Mouse (Mus musculus): Measurements from ENCODE around the gene Gtf2a1l.

Gtf2a1l gene

DNA sequence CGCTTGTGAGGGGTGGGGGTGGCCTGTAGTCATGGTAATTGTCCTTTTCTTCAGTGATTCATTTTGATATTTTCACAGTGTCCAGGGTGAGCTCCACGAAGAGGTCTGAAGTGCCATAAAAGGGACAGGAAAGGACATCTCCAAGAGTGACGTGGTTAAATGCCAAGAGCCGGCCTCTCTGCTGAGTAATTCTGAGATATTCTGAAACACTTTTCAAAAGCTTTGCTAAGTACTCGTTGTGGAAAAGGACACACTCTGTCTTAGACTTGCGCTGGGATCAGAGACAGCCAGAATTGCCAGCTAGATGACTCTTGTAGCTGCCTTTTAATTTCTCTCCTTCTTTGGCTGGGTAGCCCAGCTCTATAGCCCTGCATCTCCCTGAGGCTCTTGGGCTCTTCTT is 9.9 kb upstream of the Gtf2a1l start:
- DNase-seq, result no peak

DNA sequence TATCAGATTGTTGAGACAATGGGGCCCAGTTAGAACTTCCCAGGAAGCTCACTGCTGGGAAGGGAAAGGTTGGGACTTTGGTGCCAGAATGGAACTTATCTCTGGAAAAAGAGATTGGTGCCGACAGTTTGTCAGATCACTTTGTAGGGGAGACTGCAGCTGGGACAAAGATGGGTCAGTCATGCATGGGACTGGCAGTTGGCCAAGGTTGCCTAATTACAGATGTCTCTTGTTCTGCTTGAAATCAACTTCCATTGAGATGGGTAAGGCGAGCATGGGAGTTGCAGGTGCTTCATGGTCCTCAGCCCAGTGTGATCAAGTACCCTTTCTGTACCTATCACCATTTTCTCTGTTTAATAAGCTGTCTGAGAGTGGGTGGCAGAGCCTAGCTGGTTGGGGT is 2.4 kb upstream of the Gtf2a1l start:
- no peak for DNase-seq

DNA sequence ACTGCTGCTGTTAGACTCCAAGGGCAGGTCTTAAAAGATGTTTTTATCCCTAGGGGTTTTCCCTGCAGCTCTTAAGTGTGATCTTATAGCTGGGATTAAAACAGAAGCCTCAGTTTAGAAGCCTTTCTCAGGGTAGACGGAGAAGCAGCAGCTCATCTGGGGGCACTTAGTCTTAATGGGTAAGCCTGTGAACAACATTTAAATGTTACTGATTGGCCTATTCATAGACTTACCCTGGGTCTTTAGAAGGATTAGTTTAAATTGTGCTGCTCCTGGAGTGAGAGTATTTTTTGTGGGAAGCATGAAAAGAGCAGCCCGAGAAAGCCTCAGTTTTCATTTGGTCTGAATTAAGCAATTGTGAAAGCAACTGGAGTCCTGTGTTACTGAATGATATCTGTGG is 1.5 kb downstream of the Gtf2a1l start:
- DNase-seq, result no peak

DNA sequence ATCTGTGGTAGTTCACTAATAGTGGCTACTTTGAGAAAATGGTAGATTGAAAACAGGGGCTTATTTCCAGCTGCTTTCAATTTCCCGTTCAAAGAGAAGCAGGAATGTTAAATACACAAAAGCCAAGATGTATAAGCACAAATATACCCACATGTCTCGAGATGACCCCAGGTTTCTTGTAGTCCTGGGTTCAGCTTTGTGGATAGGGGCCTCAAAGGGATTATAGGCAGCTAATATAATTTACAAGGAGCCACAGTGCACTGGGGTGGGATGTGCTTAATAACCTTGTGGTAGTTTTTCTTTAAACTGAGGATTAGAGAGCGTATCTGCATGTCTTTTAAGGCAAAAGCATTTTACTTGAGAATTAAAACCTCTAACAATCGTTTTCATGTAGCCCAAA is 2.3 kb downstream of the Gtf2a1l start:
- DNase-seq, result no peak

DNA sequence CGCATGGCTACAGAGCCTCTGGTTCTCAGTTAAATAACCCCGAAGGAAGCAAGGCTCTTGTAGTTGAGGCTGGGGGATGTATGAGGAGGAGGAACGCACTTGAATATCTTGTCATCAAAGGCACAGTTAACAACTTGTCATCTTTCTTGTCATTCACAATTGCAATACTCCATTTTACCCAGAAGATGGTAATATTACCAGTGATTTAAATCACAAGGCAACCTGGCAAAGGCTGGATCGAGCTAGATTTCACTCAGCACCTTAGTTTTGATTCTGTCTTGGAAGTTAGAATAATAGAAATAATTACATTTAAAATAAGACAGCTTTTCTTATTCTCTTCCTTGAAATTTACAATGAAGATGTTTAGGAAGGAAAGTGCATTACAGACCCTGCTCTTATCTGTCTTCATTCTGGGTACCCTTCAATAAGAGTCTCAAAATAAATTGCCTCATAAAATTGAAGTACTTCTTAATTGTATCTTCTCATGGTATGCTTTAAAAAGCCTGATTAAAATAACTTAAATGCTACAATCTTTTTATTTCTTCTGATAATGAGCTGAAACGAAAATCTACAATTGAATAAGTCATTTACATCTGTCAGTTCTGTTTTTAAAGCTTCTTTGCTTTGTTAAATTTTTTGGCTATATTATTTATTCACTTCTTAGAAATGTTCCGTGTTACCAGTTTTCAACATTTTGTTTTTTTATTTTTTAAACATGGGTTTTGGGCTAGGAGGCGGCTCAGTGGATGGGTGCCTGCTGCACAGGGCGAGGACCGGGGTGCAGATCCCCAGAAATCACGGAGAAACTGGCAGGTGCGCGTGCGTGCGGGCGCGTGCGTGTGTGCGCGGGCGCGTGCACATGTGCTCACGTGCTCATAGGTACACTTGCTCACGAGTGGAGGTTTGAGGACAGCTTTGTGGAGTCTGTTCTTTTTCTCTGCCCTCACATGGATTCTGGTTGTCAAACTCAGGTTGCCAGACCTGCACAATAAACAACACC is 7.2 kb downstream of the Gtf2a1l start:
- no peak for DNase-seq

DNA sequence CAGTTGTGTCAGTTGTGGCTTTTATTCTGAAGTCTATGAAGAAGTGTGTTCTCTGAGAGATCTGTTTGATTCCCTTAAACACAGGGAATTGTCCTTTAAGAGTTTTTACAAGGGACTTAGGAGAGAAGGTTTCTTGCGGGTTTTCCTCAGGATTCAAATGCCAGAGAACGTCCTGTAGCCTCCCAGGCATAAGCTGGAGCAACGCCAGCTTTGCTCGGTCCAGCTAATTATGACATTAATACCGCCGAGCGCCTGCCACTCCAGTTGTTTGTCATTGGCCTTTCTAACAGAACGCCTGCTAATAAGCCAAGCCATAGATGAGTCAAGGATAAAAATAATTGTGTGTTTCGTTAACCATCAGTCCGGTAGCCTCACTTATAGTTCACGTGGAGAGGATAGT is 19.8 kb downstream of the Gtf2a1l start:
- no peak for DNase-seq

DNA sequence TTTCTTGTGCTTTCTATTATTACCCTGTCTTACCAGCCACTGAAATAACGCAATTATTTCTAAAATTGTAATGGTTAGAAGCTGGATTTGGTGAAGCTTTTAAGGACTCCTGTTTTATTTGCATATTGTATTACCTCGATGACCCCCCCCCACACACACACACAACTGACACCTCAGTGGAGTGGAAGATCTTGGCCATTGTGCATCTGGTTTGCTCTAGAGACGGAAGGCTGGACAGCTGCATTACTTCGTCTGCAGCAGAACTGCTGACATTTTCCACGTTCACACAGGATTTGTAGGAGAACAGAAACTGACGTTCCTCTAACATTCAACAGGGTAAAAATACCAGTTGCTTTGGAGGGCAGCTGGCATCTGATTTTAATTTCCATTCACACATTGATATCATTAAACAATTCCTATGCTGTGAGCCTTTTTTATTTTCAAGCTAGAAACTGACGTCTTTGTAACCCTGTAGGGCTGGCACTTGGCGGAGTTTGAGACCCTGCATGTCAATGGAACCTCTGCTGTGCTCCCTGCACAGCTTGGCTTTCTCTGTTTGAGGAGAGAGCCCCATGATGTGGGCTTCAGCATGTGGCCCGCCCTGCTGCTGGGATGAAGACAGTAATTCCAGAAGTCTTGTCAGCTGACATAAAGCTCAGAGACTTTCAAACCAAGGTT is 28.3 kb downstream of the Gtf2a1l start:
- DNase-seq, result no peak

DNA sequence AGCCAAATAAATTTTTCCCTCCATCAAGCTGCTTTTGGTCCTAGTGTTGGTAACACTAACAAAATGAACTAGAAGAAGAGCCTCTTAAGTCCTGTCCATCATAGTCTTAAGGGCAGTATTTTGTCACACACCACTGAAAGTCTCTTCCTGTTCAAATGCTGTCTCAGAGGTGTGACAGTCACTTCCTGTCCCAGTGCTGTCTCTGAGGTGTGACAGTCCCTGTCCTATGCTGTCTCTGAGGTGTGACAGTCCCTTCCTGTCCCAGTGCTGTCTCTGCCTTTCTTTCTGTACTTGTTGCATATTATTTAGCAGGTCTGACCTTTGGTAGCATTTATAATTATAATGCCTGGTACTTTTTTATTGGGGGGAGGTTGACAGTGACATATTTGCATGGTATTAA is 32.4 kb downstream of the Gtf2a1l start:
- no peak for DNase-seq

DNA sequence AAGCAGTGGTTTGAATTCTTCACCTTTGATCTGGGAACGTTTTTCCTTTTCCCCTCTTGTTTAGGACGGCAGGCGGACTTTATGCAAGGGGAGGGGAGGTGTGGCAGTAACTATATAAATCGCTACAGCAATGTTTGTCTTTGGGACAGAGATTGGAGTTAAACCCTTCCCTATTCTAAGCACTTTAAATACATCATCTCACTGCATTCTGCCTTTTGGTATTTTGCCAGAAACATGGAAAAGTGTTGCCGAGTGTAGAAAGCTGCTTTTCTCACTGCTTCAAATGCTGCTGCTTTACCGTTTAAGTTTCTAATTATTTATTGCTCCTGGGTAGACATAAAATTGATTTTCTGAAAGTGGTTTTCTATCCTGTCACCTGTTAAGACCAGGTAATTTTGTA is 33.9 kb downstream of the Gtf2a1l start:
- no peak for DNase-seq

DNA sequence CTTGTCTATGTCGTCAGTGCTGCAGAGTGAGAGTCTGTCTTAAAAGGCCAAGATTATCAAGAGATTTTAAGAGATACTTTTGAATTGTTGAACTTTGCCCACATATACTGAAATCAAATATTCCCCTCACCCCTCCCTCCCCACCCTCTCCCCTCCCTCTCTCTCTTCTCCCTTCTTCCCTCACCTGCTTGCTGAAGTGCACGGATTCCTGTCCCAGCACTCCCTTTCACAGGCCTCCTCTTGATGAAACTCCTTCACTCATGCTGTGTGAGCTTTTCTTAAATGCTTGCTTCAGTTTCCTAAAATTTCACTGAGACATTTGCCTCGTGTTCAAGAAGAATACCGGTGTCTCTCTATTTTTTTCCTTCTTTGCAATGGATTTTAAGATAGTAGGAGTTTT is 34.7 kb downstream of the Gtf2a1l start:
- no peak for DNase-seq

DNA sequence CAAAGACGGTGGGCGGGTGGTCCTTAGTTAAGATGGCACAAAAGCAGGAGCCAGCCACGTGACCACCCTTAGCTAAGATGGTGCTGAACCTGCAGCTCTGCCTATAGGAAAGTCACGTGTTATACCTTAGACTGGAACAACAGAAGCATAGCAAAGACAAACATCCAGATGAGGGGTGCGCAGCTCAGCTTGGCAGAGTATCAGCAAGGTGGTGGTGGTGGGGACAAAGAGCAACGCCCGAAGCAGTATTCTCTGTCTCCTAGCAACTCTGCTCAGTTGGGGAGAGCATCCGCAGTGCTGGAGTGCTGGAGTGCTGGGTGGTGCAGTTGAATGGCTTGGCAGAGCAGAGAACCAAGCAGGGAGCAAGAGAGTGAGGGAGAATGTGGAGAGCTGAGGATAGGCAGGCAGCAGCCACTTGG is 37.8 kb downstream of the Gtf2a1l start:
- DNase-seq, result no peak

DNA sequence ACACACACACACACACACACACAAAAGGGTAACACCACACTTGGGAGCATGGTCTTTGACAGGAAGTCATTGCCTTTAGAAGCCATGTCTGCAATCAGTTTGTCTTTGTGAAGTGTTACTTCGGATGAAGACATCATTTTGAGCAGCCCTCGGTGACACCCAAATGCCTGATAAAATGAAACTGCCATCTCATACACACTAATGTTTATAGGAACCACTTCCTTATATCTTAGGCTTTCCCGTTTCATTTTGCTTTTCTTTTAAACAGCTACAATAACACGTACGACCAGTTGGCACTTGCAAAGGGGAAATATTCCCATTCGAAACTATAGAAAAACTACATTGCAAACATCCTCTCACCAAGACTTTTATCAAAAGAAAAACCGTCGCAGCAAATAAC is 81.2 kb downstream of the Gtf2a1l start:
- DNase-seq, result no peak

DNA sequence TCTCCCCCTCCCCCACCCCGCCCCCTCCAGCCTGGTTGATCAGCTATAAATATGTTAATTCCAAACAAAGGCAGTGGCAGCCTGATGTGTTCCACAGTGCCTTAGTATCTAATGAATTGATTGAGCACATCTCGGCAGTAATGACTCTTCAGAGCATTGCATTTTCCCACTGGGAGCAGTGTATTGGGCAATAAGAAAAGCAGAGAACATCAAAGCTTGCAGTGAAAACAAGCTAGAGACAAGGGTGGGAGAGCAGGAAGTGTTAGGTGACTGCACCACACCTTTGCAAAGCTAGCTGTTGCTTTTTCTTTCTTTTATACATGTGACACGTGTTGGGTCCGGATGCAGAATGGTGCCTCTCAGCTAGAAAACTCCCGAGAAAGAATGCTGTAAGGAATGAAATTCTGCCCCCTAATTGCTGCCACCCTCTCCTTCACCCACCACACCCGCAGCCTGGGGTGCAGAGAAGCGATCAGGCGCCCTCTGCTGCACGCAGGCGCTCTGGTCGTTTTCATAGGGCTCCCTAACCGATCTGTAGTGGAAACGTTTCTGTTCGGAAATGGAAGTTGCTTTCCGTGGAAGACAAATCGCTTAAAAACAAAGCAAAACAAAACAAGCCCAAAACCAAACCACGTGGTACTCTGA is 84.5 kb downstream of the Gtf2a1l start:
- DNase-seq, result peak in 1 of 2 experiments; percentile 43

DNA sequence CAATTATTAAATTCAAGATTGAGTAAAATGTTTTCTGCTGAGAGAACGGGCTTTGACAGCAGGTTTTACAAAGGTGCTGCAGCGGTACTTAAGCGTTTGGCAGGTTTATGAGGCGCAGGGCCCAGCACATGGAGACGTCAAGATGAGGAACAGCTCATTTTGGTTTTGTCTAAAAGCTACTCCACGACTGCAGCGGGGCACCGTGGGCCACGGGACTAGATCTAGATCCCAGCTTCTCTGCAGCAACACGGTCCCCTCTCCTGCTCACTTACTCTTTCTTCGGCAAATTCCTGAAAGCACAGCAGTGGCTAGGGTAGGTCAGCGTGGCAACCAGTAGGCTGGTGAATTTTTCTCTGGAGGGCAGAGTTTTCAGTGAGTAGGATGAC is 85.0 kb downstream of the Gtf2a1l start:
- no peak for DNase-seq

DNA sequence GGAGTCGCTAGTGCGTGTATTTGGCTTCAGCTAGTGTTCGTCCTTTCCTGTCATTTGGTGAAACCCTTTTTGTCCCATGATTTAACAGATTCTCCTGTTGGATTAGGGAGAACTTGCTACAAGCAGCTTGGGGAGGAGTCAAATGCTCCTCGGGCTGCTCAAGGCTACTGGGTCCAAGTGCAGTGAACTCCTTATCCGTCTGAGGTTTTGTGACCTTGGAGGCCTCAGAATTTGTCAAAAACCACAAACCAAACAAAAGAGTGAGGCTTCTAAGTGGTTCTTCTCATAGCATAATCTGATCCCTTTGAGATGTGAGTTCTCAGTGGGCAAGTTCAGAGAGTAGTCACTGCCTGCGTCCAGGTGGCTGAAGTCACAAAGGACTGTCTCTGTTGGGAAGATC is 87.3 kb downstream of the Gtf2a1l start:
- no peak for DNase-seq

DNA sequence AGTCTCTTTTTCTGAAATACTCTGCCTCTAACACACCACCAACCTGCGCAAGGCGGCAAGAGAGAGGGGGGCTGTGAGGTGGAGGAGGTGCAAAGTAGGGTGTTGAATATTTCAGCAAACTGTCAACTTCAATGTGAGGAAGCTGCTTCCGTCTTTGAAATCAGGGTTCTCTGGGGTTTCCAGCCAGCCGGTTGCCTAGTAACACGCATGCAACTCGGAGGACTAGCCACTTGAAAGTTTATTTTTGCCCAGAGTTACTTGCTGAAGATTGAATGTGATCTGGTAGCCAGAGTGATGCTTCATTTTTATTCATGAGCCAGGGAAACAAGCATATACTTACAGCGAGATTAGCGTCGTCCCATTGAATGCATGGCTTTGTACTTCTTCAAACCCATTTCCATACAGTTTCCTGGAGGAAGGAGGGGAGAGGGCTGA is 89.6 kb downstream of the Gtf2a1l start:
- no peak for DNase-seq

DNA sequence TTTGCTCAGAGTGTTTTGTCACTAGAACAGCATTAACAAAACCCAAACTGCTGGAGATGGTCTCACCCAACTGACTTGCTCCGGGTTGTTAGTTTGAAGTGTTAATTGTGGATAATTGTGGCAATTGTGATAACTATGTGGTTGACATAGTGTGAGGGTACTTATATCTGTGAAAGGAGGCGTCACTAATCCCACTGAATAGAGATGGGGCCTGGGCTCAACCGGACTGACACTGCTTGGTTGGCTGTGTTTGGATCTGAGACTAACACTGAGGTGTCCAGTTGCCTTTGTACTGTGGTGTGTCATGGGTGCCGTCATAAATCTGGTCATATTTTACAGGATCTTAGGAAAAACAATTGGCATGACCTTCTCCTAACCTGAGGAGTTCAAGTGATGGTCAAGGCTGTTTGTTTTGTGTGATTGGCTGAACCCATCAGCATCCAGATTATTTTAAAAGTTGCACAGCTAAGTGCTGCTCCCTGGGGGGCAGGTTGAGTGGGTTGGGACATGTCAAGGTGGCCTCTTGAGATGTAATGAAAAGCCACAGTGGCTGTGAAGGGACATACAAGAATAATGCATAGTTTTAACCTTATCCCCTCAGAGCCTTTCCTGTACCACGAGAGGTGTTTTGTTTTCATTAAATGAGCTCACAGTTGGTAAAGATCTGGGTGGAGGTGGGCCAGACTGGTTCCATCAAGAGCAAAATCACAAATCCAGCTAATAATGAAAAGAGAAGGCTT is 95.1 kb downstream of the Gtf2a1l start:
- no peak for DNase-seq

DNA sequence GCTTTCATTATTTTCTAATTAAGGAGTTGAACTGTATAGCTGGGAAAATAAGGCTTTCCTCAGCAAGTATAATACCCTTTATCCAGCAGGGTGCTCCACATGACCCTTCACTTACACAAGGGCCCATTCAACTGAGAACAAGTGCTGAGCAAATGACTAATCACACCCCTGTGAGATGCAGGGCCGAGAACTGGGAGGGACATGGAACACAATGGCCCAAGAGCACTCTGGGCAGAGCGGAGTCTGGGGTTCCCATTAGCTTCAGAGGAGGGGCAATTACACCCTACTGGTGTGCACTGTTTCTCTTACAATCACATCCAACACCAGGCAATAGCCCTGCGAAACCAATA is 95.7 kb downstream of the Gtf2a1l start:
- DNase-seq, result no peak
